Mouse (Mus musculus) gastrocnemius, postnatal 36 days (tissue): ENCODE results near the gene Shq1. TPM values are rescaled to one million over a fixed set of nuclear protein-coding genes. Genes with fewer than 3 reads are reported as not detected.

Experiments
- DNase-seq, 2 experiments: peaks; one replicate each; pipeline ENCODE4 v3.0.0; 2022
- intact Hi-C: fragments of 180-260 bp; cut with DNase I; formaldehyde crosslinking; loops from one replicate; pipeline ENCODE4 v1.15.1; 2025
- total RNA-seq, 2 experiments: library from RNA; stranded (reverse); gene quantifications; 2 replicates each; pipeline ENCODE4 v1.2.3; 2021

Gene Shq1
- total RNA-seq, 2 experiments from 2014 or later = 1.5 to 1.8 TPM

DNA sequence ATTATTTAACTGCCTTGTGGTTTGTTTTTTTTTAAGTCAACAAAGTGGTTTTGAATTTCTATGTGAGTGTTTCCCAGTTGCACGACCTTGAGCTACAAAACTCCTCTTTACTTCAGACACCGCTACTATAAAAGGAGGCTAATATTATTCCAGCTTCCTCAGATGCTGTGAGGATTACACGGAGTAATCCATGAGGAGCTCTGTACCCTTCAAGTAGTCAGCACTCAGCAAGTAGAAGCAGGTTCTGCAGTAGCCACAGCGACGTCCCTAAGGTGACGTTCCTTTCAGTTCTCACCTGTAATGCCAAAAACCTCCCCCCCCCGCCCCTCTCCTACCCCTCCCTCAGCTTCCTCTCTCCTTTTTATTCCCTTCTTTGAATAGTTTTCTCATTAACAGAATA, 444 bp upstream of the Shq1 start:
- DNase-seq = no peak
- intact Hi-C loops = loop anchor here (5.0 to 10.0 kb wide), 2 partner anchors 526 to 593 kb away; no protein-coding TSS in a partner anchor

DNA sequence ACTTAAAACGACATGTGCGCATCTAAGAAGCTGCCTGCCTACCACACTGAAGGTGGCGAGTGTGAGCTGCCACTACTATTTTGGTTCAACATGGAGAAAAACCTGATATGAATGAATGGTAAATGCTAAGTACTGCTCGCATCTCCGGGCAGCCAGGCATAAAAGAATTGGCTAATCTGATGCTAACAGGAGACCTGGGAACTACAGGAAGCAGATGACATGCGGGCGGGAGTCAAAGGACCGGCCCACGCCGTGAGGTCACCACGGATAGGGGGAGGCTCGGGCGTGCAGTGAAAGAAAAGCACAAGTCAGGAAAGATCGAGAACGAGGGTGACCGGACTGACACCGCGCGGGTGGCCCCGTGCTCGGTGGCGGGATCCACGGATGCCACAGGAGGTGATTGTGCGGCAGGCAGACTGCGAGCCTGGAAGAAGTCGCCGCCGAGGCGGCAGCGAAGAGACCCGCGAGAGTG, 551 bp downstream of the Shq1 start:
- peak; percentile 5 to 43 for DNase-seq
- intact Hi-C loops = loop anchor here (5.0 to 10.0 kb wide), 2 partner anchors 527 to 594 kb away; no protein-coding TSS in a partner anchor

DNA sequence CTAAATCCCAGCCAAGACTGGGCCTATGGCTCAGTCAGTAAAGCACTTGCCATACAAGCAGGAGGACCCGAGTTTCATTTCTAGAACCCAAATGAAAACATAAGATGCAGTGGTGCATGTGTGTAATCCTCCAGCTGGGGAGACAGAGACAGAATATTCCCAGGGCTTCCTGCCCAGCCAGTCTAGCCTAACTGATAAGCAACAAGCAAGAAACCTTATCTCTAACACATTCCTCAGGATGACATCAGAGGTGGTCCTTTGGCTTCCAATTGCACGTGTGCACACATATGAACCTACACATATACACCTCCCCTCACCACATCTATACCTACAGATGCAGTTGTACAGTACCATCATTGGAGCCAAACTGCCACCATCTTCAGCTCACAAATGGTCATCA, 2.1 kb downstream of the Shq1 start:
- intact Hi-C loops = no loop called here
- no peak for DNase-seq

- intact Hi-C loops = no loop called here
Measured at GRCm38 (mm10) chr6:100667644-100668043, 3.3 kb downstream of the Shq1 start.

DNA sequence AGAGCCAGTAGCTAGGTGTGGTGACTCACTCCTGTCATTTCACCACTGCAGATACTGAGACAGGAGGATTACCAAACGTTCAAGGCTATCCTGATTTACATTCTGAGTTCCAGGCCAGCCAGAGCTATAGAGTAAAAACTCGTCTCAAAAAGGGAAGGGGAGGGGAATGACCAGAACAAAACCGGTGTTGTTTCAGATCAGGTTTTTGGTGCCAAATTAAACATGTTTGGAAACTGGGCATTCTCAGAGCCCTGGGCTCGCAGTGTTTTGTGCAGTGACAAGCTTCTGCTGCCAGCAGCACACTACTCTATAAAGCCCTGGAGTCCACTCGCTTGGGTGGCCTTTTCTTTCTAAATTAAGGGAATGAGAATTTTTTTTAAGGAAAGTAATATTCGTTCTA, 8.7 kb downstream of the Shq1 start:
- intact Hi-C loops = no loop called here
- DNase-seq = no peak

More at GRCm38 (mm10) chr6:100667644-100668043, 3.3 kb downstream of the Shq1 start:
- DNase-seq = no peak

DNA sequence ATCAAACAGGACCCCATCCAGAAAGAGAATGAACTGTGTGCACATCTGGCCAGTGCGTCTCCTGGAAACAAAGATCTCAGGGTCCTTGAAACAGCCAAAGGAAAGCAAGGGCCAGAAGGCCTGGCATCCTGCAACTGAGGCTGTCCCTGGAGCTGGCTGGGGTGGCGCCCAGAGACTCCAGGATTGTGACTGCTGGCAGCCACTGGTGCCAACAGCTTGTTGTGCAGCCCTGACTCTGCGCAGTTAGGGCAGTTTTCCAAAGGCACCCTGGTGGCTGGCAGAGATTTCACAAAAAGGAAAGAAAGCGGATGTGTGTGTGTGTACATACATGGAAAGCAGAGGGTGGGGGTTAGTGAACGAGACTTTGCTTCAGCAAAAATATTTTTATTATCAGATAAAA, 10.6 kb downstream of the Shq1 start:
- intact Hi-C loops = no loop called here
- peak; percentile 26 to 51 for DNase-seq

DNA sequence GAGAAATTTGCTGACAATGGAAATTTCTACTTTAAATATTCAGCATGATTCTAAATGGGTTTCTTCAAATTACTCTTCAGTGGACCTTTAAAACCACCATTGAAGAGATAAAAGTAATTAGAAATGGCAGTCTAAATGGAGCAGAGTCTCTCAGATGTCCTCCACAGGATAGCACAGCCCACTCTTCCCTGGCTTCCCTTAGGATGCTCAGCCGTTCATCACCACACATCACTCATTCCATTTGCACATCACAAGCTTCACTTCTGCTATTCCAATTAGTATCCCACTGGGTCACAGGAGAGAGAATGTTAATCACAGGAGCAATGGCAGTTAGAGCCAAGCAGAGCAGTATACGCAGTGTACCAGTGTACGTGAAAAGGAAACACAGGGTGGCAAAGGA, 18.4 kb downstream of the Shq1 start:
- intact Hi-C loops = no loop called here
- no peak for DNase-seq

DNA sequence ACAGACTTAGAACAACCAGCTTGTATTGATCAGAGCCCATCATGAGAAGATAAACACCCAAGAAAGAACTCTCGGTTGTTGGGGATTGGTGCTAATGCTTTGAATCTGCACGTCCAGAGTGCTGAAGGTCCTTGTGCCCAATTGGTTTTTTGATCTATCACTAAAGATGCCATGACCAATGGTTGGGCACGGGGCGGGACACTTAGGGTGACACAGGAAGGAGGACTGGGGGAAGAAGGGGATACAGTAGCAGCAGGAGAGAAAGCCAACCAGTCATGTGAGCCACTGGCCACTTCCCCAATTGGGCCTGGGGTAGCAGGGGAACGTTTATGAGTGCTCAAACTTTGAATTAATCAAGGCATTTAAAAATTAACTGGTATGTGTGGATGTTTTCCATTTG, 23.8 kb downstream of the Shq1 start:
- intact Hi-C loops = loop anchor here (2.0 to 10.0 kb wide), 3 partner anchors 38 to 820 kb away; no protein-coding TSS in a partner anchor
- no peak for DNase-seq

DNA sequence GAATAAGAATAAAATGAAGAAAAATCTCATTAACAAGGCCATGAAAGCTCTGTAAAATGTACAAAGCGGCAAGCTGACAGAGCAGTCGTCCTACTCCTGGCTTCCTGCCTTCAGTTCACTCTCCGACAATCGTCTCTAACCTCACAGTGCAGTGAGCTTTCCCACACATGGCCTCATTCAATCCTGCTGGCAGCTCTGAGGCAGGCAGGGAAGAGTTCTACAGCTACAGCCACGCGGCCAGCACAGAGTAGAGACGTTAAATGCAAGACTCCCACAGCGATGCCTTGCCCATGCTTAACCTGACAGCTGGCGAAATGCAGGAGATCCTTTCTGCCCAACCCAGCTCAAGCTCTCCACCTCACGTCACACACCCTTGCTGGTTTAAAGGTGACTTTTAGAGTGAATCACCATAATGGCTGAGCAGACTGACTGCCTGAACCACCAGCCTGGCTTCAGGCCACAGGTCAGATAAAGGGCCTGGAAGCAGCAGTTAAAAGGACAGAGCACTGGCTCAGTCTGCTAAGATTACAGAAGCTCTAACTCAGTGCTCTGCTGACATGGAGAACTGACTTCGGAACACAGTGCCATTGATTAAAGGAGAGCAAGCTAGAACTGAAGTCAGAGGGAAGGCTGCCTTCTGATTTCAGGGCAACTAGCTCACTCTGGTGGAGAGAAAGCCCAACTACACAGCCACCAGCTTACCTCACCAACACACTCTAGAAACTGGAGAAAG, 25.3 kb downstream of the Shq1 start:
- intact Hi-C loops = loop anchor here (2.0 to 10.0 kb wide), 3 partner anchors 37 to 818 kb away; no protein-coding TSS in a partner anchor
- no peak for DNase-seq

GRCm38 (mm10) chr6:100644631-100645030, 26.3 kb downstream of the Shq1 start:
- no peak for DNase-seq
- intact Hi-C loops = loop anchor here (5.0 to 10.0 kb wide), 2 partner anchors 480 to 817 kb away; no protein-coding TSS in a partner anchor

- DNase-seq = no peak
- intact Hi-C loops = loop anchor here (10.0 kb wide), 1 partner anchor 478 kb away; no protein-coding TSS in a partner anchor
Measured at GRCm38 (mm10) chr6:100642786-100643185, 28.2 kb downstream of the Shq1 start.

- no peak for DNase-seq
- intact Hi-C loops = loop anchor here (10.0 kb wide), 1 partner anchor 476 kb away; no protein-coding TSS in a partner anchor
Measured at GRCm38 (mm10) chr6:100640591-100640990, 30.4 kb downstream of the Shq1 start.

DNA sequence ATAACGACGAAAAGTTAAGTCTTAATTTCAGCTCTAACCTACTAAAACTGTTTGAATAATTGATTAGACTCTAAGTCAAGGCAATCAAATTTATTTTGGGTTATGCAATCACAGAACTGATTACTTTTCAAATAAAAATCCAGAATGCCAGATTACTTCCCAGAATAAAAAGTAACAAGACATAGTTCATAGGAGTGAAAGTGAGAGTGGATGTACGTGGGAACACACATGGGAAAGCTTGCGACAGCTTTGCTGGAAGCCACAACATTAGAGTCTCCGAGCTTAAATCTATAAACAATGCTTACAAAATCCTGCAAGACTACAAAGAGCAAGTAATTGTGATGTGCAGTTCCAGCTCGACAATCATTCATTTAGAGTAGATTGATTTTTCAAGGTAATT, 41.9 kb downstream of the Shq1 start:
- intact Hi-C loops = no loop called here
- no peak for DNase-seq

DNA sequence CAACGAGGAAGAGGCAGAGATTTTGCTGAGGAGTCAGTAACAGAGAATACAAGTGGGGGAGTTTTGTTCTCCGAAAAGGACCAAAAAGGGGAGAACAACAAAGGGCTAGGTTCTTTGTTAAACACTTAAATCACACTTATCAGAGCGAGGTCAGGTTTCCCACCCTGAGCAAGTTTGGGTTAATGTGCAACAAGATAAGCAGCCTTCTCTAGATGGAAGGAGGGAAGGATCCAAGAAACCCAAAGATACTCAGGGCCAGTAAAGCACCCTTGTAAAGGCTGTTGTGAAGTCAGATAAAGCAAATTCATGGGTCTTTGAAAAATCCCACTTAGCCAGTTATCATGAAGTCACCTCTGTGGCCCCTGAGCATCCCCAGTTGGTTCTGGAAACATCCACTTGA, 42.7 kb downstream of the Shq1 start:
- intact Hi-C loops = no loop called here
- no peak for DNase-seq

DNA sequence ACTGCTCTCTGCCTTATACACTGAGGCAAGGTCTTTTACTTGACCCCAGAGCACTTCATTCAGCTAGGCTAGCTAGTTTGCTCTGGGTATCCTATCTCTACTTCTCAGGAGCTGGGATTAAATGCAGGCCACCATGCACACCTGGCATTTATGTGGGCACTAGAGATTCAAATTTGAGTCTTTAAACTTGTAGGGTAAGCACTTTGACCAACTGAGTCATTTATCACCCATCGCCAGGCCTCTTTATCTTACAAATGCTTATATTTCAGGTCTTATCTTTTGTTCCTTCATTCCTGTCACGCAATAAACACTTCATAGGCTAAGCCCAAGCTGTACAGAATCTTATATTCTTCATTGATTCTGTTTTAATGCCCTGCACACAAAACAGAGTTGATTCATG, 47.0 kb downstream of the Shq1 start:
- intact Hi-C loops = no loop called here
- DNase-seq = no peak

- DNase-seq = no peak
- intact Hi-C loops = no loop called here
Measured at GRCm38 (mm10) chr6:100622861-100623507, 48.0 kb downstream of the Shq1 start.

- DNase-seq = no peak
- intact Hi-C loops = no loop called here
Measured at GRCm38 (mm10) chr6:100620411-100620810, 50.5 kb downstream of the Shq1 start.

- intact Hi-C loops = no loop called here
- DNase-seq = no peak
Measured at GRCm38 (mm10) chr6:100619309-100619708, 51.6 kb downstream of the Shq1 start.

DNA sequence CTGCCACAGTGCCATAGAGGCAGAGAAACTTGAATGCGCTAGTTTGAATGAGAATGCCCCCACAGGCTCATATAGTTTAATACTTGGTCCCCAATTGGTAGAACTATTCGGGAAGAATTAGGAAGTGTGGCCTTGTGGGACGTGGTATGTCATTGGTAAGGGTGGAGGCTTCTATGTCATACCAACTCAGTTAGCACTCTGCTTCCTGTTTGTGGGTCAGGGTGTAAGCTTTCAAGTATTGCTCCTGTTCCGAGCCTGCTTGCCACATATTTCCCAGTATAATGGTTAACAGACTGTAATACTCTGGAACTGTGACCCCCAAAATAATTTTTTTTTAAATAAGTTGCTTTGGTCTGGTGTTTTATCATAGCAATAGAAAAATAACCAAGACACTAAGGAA, 54.8 kb downstream of the Shq1 start:
- no peak for DNase-seq
- intact Hi-C loops = no loop called here

DNA sequence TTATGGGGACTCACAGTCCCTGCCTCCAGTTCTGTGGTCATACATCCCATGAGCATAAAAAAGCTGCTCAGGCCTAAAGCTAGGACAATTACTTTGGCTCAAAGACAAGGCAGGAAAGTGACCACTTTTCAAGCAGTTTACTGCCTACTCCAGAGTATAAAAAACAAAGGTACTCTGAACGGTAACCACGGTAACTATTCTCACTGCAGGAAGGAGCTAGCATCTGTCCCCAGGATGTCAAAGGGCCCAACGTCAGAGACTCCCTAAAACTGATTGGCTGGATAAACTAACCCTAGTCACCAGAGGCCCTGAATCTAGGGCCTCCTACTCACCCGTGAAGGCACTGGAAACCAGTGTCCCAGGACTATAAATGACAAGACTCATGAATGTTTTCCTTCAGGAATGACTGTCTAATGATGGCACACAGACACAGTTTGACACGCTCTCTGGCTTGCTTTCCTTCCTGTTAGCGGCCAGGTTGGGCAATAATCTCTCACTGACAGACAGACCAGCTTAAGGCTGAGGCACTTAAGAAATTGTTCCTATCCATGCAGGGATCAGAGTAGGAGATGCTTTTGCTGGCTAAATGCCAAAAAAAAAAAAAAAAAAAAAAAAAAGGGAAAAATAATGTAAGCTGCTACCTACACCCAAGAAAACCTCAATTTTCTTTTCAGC, 57.2 kb downstream of the Shq1 start:
- no peak for DNase-seq
- intact Hi-C loops = loop anchor here (5.0 kb wide), 1 partner anchor 264 kb away; no protein-coding TSS in a partner anchor
